Mouse (Mus musculus) adrenal gland, adult 18-20 months (tissue): ENCODE measurements around the gene Fabp6. TPM values are rescaled to one million over a fixed set of nuclear protein-coding genes. Genes with fewer than 3 reads are reported as not detected.

Source experiments
- DNase-seq, 2 experiments: peaks; one replicate each; pipeline ENCODE4 v3.0.0; 2021 to 2022; ENCODE audit warnings: low spot score in 2 of 2
- long read RNA-seq, 2 experiments: library from polyadenylated mRNA; stranded (forward); transcript quantifications; one replicate each; pipeline ENCODE4 v2.0.0; 2021
- total RNA-seq, 2 experiments: library from RNA; stranded (reverse); gene quantifications; 1 replicate in 1 of 2; 2 replicates in 1 of 2; pipeline ENCODE4 v1.2.3; 2021

The Fabp6 gene
- not detected for total RNA-seq
- long read RNA-seq, experiment 1, result 0 reads
- long read RNA-seq, experiment 2, result 0 reads

DNA sequence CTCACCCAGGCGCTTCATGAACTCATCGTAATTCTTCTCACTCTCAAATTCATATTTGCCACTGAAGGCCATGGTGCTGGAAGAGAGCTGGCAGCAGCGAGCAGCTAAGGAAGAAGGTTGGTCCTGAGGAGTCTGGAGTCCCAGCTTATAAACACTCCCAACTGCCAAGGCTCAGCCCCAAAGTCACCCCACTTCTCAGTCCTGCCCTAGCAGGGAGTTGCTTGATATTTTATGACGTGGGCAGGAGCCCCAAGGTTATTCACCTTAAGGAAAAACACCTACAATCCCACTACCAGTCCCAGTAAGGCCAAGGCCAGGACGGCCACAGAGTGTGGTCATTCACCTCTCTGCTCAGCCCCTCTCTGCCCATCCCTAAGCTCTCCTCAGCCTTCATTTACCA, at the start of gene Fabp6:
Gene Fabp6, minus strand, starts transcription at position 101 of the 400 bp plus-strand sequence.
- DNase-seq, result no peak

DNA sequence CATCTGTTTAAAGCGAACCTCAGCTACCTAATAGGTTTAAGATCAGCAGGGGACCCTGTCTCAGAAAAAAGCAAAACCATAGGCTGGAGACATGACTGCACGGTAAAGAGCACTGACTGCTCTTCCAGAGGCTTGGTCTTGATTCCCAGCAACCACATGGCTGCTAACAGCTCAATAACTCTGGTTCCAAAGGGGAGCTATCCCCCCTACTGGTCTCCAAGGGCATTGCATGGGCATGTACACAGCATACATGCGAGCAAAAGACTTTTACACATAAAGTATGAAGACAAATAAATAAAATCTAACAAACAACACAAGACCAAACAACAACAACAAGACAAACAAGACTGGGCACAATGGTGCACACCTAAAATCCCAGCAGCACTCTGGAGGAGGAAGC, 43.9 kb upstream of the Fabp6 start:
- DNase-seq, result no peak

DNA sequence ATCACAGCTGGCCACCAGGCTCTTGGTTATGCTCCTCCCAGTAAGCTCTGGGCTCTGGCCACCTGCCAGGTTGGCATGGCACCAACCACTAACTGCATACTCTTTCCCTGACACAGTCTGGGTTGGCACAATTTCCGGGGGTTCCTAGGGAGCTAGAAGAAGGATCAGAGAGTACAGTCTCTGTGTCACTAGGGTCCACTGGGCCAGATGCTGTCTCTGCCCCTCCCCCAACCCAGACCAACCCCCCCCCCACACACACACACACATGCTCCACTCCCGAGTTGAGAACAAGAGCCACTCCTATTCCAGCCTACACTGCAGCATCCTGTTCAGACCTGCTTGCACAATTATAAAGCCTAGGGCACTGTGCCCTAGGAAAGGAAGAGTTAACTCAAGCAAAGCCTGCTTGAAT, 41.8 kb upstream of the Fabp6 start:
- peak; percentile 81 to 86 for DNase-seq

DNA sequence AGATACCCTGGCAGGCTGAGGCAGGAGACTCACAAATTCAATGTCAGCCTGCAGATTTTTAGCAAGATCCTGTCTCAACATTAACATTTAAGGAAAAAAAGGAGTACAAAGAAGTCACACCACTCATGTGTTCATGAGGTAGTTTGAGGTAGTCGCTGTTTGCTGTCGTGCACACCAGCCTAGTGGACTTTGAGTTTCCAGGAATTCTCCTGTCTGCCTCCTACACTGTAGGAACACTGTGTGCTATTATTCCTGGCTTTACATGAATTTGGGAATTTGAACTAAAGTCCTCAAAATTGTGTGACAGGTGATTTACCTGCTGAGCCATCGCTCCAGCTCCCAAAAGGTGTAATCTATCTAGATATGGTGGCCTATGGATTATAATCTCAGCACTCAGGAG, 37.1 kb upstream of the Fabp6 start:
- no peak for DNase-seq

DNA sequence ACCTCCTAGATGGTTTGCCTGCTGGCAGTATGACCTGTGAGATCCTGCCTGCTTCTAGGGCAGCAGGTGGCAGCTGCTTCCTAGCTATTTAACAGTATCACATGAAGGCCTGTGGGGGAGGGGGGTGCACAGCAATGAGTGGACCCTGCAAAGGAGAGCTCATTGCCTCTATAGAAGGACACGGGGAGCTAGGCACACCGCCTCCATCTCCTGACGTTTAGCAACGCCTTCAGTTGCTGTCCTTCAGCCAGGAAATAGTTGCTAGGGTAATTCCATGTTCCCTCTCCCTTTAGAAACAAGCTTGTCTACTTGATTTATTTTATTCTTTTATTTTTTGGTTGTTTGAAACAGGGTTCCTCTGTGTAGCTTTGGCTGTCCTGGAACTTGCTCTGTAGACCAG, 35.4 kb upstream of the Fabp6 start:
- DNase-seq, result no peak

DNA sequence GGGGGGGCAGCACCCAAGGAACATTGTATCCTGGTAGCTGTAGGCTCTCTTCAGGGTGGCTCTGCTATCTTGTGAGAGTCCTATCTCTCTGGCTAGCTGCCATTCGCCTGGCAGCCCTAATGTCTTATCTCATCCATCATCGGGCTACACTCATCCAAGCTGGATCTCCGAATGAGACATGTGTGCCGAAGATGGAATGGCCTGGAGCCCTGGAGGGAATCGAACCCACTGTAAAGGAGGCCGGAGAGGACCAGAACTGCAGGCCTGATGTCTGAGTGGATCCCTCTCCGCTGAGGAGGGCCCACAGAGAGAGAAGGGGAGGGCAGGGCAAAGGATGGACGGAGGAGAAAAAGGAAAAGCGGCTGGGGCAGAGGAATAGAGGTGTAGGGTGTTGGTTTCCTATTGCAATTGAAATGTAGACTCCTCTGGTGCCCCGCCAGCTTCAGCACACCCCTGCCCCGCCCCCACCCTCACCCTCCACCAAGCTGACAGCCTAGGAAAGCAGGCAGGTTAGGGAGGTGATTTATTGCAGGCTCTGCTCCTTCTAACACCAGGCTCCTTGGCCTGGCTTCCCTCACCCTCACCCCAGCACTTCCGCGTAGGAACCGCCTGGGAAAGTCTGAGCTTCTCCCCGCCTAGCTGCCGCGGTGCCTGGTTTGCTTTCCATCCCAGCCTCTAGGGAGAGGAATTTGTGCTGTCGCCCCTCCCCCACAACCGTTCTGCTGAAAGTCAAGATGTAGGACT, 32.5 kb upstream of the Fabp6 start:
- peak; percentile 27 to 56 for DNase-seq

DNA sequence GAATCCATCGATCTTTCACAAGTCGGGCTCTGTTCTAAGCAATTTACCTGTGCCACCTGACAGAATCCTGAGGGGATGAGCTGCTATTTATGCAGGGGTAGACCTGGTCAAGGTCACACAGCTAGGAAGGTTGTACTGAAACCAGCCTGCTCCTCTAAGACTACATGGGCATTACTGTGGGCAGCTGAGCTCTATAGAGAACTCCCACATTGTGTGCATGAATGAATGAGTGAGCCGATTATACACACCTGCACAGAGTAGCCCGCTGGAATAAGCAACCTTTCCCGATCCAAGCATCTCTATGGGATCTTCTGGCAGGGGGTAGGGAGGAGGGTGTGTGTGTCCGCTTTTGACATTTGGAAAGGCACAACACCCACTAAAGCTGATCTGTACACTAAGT, 31.8 kb upstream of the Fabp6 start:
- no peak for DNase-seq

DNA sequence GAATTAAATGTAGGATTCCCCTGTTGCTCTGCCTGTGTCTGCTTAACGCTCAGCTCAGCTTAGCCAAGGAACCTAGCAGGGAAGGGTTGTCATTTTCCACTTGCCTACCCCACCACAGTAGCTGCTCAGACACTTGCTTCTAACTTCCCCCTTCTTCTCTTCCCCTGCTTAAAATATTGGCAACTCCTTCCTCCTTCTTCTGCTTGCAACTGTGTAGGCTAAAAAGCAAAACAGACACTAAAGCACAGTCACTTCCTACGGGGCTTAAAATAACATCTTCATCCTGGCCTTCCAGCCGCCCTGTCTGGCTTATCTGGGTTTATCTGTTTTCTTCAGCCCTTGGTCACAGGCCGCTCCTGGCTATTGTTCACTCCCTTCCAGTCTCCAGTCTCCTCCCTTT, 31.2 kb upstream of the Fabp6 start:
- no peak for DNase-seq

DNA sequence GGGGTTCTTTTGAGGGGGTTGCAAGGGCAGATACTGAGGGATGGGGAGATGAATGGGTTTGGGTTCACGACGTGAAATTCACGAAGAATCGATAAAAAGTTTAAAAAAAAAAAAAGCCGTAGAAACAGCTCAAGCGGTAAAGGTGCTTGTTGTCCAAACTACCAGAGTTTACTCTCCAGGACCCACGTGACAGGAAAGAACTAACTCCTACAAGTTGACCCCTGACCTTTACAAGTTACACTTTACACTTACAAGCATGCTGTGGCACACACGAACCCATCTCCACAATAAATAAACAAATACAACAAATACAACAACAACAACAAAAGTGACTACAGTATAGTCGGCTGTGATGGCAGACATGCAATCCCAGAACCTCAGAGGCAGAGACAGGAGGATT, 30.3 kb upstream of the Fabp6 start:
- DNase-seq, result no peak

DNA sequence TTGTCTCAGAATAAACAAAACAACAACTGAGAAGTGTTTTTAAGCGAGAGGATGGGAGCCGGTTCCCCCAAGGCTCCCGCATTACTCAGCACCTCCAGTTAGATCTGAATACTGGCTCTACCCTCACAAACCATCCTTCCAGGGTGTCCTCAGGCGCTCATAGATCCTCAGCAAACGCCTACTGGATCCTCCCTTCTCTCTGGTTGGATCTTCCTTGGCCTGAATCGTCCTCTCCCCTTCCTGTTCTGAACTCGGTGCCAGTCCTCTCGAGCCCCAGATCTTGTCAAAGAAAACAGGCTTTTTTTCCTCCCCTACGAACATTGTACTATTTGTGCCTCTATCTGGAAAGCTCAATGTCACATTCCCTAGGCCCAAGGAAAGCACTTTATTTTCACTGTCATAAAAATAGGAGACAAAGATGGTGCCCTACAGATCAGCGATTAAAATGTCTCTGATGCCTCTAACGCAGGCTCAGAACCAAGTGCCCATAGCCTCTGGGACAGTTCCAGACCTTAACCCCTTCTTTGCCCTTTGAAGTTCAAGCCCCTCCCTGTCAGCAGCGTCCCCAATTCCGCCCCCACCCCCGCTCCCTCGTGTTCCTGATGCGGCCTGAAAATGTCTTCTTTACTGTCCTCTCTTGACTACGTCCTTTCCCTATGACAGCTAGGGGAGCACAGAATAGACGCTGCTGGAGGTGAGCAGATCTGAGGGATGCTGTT, 25.7 kb upstream of the Fabp6 start:
- DNase-seq, result no peak

DNA sequence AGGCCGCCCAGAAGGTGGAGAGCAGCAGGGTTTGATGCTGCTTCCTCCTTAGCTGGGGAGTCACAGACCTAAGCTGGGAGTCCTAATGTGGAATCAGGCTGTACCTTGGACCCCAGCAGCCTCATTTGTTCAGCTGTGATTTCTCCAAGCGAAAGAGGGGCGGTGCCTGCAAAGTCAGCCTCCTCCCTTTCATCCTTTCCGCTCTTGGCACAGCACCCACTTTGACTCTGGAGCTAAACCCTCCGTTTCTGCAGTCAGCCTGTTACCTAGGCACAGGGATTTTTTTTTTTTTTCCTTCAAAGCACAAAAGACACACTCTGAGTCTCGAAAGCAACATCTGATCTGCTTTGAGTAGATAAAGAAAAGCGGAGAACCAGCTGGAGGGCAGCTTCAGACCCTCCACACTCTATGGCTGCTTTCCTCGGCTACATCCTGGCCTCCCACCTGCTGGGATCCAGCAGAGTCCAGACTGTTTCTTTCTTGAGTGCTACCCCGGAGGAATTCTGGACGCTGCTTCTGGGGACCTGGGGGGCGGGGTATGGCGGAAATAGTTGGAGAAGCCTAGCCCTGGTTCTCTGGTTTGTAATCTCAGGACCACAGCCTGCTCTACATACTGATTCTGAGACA, 25.1 kb upstream of the Fabp6 start:
- DNase-seq, result peak; percentile 33 to 47

DNA sequence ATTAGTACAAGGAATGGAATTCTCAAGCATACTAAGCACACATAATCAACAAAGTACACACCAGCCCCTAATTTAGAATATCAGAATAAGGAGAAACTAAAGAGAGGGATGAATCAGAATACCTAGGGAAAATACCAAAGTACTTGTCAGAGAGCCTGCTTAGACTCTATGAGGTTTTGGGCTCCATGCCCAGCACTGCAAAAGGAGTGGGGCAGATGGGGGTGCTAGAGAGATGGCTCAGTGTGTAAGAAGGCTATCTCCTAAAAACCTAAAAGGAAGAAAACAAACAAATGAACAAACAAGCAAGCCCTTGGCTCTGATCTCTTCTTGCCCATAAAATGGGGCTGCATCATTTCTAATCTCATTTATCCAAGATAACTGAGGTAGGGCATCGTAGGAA, 23.0 kb upstream of the Fabp6 start:
- DNase-seq, result no peak

DNA sequence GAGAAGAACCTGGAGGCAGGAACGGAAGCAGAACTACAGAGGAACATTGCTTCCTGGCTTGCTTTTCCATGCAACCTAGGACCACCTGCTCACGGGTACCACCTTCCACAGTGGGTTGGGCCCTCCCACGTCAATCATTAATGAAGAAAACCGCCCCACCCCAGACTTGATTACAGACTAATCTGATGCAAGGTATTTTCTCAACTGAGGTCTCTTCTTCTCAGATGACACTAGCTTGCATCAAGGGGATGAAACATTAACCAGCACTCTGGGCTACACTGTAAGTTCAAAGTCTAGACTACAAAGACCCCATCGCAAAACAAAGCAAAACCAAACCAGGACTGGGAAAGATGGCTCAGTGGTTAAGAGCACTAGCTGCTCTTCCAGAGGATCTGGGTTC, 20.4 kb upstream of the Fabp6 start:
- no peak for DNase-seq

DNA sequence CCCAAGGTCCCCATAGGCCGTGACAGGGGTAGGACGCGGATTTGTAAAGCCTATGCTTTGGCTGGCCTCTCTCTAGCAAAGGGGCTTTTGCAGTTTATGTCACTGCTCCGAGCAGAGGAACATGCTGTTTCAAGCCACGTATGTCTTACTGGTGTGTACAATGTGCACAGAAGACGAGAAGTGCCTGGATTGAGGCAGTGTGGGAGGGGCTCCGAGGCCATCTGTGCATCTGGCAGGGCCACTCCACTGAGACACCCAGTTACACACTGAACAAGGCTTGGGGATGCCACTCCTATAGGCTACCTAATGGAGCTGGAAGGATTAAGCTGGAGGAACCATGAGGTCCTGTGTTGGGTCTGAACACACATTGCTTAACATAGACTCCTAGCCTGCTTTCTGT, 17.1 kb upstream of the Fabp6 start:
- DNase-seq, result no peak

DNA sequence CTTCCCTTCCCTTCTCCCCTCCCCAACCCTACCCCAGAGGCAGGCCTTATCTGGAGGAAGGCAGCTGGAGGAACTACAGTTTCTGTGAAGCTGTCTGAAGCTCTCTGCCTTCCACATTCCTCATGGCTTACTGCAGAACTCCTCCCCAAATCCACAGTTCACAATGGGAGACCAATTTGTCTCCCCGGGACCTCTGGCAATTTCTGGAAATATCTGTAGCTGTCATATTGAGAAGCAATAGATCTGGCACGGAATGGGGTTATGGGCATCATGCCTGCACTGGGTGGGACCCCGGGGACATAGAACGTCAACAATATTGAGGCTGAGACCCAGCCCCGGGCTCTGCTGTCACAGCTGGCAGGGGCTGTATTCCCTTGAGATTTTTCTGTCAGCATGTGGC, 16.6 kb upstream of the Fabp6 start:
- DNase-seq, result no peak

DNA sequence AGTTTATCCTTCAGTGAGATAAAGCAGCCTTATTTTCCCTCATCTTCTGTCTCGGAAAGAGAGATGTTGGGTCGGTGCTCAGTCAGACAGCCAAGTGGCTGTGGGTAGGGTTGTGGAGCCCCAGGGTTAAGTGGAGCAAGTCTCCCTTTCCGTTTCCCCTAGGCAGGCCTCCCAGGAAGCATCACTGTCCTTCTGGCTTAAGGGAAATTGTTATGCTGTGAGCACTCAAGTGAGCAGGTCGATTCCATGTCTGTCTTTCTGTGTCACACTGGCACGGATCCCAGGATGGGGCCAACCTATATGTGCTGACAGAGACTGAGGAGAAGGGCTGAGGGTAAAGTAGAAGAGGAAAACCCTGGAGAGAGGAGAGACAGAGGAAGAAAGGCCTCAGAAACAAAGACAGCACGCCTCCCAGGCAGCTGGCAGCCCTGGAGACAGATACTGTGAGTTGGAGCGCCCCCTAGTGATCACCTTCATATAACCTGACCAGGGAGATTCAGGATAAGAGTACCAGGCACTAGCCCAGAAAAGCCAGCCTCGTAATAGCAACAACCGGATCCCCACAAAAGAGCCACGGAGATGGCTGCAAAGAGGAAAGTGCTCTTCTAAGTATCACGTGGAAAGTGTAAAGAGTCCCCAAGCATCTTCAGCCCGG, 11.6 kb upstream of the Fabp6 start:
- peak; percentile 71 to 81 for DNase-seq

DNA sequence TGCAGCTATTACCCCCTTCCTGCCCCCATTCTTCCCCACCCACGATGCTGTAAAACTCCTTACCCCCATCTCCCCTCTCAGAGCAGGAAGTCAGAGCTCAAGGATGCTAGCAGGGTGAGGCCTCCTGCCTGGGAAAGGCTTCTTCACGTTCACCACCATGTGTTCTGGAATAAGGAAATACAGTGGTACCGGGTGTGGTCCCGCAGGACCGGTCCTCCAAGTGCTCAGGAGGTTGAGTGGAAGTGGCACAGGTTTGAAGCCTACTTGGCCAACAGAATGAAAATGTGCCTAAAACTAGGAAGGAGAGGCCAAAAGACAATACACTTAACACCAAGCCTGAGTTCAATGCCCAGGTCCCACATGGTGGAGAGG, 9.3 kb upstream of the Fabp6 start:
- DNase-seq, result no peak

DNA sequence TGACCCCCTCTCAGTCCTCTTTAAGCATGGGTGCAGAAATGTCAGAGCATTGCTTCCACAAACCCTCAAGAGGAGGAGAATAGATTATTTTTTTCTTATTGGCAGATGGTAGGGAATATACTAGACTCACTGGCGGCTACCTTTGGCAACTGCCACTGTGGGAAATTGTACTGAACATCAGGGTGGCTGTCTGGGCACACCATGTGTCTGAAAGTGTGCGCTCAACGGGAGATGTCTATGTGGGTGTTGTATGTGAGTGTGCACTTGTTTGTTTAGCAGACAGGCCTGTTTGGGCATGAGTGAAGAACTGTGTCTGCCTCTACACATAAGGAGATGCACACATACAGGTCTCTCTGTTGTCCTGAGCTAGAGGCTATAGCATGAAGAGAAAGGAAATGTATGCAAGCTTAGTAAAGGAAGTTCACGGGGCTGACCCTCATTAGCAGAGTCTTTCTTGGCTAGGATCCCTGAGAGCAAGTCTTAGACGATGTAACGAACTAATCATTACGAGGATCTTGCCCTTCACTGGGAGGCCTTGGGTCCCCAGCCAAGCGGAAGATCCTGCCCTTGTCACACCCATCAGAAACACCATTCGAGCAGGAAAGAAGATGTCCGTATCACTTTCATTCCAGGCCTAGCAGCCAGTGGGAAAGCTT, 8.8 kb upstream of the Fabp6 start:
- no peak for DNase-seq

DNA sequence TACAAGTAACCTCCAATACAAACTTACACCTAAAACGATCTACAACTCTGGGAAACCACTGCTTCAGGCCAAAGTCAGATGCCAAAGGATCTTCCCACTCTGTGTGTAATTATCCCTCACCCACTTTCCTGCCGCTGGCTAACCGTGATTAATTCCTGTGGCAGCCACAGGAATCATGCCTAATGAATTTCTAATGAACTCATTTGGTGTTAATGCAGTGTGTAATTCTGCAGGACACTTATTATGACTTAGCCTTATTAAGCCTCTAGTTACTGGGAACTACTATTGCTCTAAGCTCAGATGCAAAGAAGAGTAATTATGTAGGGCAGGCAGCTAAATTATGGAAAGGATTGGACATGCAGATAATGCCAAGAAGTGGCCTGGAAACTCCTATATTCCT, 7.1 kb upstream of the Fabp6 start:
- DNase-seq, result no peak

DNA sequence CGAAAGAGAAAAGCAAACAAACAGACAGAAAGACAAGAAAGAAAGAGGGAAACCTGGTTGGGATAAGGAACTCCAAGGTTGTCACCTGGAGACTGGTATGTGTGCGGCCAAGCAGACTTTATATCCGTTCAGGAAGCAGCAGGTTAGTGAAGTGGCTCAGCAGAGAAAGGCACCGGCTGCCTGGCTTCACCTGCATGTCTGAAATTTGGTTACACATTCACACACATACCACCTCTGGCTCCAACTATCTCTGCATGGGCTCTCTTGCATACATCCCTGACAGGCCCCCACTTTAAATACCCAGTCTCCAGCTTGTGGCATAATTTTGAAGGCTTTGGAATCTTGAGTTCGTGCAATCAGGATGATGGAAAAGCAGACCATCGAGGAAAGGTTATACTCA, 4.5 kb upstream of the Fabp6 start:
- DNase-seq, result no peak

DNA sequence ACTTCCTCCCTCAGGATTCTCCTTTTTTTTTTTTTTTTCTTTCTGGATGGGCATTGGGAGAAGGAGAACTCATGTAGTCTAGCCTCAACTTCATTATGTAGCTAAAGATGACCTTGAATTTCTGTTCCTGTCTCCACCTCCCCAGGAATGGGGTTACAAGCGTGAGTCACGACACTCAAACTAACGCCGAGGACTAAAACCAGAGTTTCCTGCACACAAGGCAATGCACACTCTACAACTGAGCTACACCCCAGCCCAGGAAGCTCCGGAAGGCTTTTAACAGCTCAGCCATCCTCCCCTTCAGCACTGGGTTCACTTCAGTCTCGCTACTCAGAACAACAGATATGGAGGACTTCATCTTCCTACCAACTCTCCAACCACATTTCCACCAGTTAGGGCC, 3.6 kb upstream of the Fabp6 start:
- no peak for DNase-seq
